Comparison of ENCODE assay signal across 23 mouse cellular contexts in genomic region chr2:80247466-80247865, GRCm38 (mm10). TPM values are rescaled to one million over a fixed set of nuclear protein-coding genes. Genes with fewer than 3 reads are reported as not detected.
DNase-seq lines count a peak whose midpoint lies in the region; ATAC-seq lines count a peak whose summit lies in the region.
"Had no signal": no experiment of that assay in that cellular context is flagged by ENCODE, and none has a peak within 500 bp of the region (broad histone marks: within the 10 kb centered on the region; RNA-seq: fewer than 3 reads in every experiment).

No protein-coding gene starts in this region.

- H3K9me3 ChIP-seq in hindbrain, embryonic 14.5 days (ENCODE audit: control insufficient read depth, low read length) = no peaks in the 10 kb centered on the region
- no peaks in the 10 kb centered on the region for H3K9me3 ChIP-seq in hindbrain, embryonic 12.5 days (replicated peaks)
- H3K9me3 ChIP-seq in midbrain, embryonic 14.5 days (ENCODE audit: control insufficient read depth, low read length) = no peaks in the 10 kb centered on the region
- no peaks in the 10 kb centered on the region for H3K9me3 ChIP-seq in midbrain, embryonic 13.5 days
- no peaks in the 10 kb centered on the region for H3K9me3 ChIP-seq in heart, embryonic 10.5 days
- H3K9me3 ChIP-seq: embryonic facial prominence, embryonic 15.5 days; forebrain, embryonic 10.5 days; forebrain, embryonic 15.5 days; heart, embryonic 12.5 days; hindbrain, embryonic 10.5 days; intestine, embryonic 15.5 days had no signal

- no peaks in the 10 kb centered on the region for H3K4me1 ChIP-seq in hindbrain, embryonic 14.5 days (replicated peaks; ENCODE audit: control insufficient read depth, insufficient read depth, low read length)
- H3K4me1 ChIP-seq in hindbrain, embryonic 12.5 days = no peaks in the 10 kb centered on the region
- H3K4me1 ChIP-seq in midbrain, embryonic 14.5 days (ENCODE audit: control insufficient read depth, insufficient read depth, low read length) = no peaks in the 10 kb centered on the region
- H3K4me1 ChIP-seq in midbrain, embryonic 13.5 days (replicated peaks) = no peaks in the 10 kb centered on the region
- H3K4me1 ChIP-seq in heart, embryonic 10.5 days = no peaks in the 10 kb centered on the region
- H3K4me1 ChIP-seq: embryonic facial prominence, embryonic 15.5 days; forebrain, embryonic 10.5 days; forebrain, embryonic 15.5 days; hindbrain, embryonic 10.5 days; intestine, embryonic 15.5 days had no signal

- DNase-seq in hindbrain, embryonic 14.5 days (ENCODE audit: low spot score) = peak; percentile 35
- peak; percentile 22 for DNase-seq in midbrain, embryonic 14.5 days
- no peak for DNase-seq in heart, embryonic 10.5 days (ENCODE audit: low spot score)
- DNase-seq: adrenal gland, postnatal 10 days; cerebellum, adult 18-20 months; cerebellum, adult 9-11 months; cerebellum, postnatal 36 days; gastrocnemius, postnatal 10 days; heart, adult 2 months had no signal

- no peak overlapping the region for H3K27ac ChIP-seq in hindbrain, embryonic 14.5 days
- no peak overlapping the region for H3K27ac ChIP-seq in hindbrain, embryonic 12.5 days
- no peak overlapping the region for H3K27ac ChIP-seq in midbrain, embryonic 14.5 days (replicated peaks; ENCODE audit: low read depth, low read length)
- H3K27ac ChIP-seq in midbrain, embryonic 13.5 days = no peak overlapping the region
- H3K27ac ChIP-seq in heart, embryonic 10.5 days = no peak overlapping the region
- H3K27ac ChIP-seq: embryonic facial prominence, embryonic 15.5 days; forebrain, embryonic 10.5 days; forebrain, embryonic 15.5 days; heart, adult 2 months; hindbrain, embryonic 10.5 days; intestine, embryonic 15.5 days had no signal

- ATAC-seq in hindbrain, embryonic 14.5 days (ENCODE audit: low FRiP score) = no peak
- ATAC-seq in hindbrain, embryonic 12.5 days (ENCODE audit: low FRiP score) = no peak
- ATAC-seq in midbrain, embryonic 14.5 days (ENCODE audit: low FRiP score, low TSS enrichment) = no peak
- ATAC-seq in midbrain, embryonic 13.5 days = no peak
- peak; percentile 56 for ATAC-seq in megakaryocyte, adult 5-6 weeks (ENCODE audit: poor library complexity, severe bottlenecking)
- ATAC-seq: forebrain, embryonic 15.5 days; intestine, embryonic 15.5 days had no signal

- WGBS in hindbrain, embryonic 14.5 days = 73% methylated on average over 3 of the region's 3 CpGs
- 89% methylated on average over 3 of the region's 3 CpGs for WGBS in hindbrain, embryonic 12.5 days
- WGBS in midbrain, embryonic 14.5 days = 92% methylated on average over 3 of the region's 3 CpGs
- 85% methylated on average over 3 of the region's 3 CpGs for WGBS in midbrain, embryonic 13.5 days
- WGBS in heart, embryonic 10.5 days = 72% methylated on average over 3 of the region's 3 CpGs

- H3K9ac ChIP-seq in hindbrain, embryonic 14.5 days = no peak overlapping the region
- H3K9ac ChIP-seq in hindbrain, embryonic 12.5 days = no peak overlapping the region
- no peak overlapping the region for H3K9ac ChIP-seq in midbrain, embryonic 14.5 days (replicated peaks; ENCODE audit: low read length)
- no peak overlapping the region for H3K9ac ChIP-seq in midbrain, embryonic 13.5 days (replicated peaks)
- H3K9ac ChIP-seq: embryonic facial prominence, embryonic 15.5 days; forebrain, embryonic 15.5 days; heart, embryonic 12.5 days; intestine, embryonic 15.5 days had no signal

- no peaks in the 10 kb centered on the region for H3K27me3 ChIP-seq in hindbrain, embryonic 14.5 days (ENCODE audit: control insufficient read depth, insufficient read depth, low read length)
- H3K27me3 ChIP-seq in hindbrain, embryonic 12.5 days = no peaks in the 10 kb centered on the region
- no peaks in the 10 kb centered on the region for H3K27me3 ChIP-seq in midbrain, embryonic 14.5 days (ENCODE audit: control insufficient read depth, insufficient read depth, low read length)
- no peaks in the 10 kb centered on the region for H3K27me3 ChIP-seq in midbrain, embryonic 13.5 days
- H3K27me3 ChIP-seq in heart, embryonic 10.5 days (ENCODE audit: insufficient read depth, poor library complexity, severe bottlenecking) = no peaks in the 10 kb centered on the region
- H3K27me3 ChIP-seq: embryonic facial prominence, embryonic 15.5 days; forebrain, embryonic 15.5 days; heart, embryonic 12.5 days; intestine, embryonic 15.5 days had no signal

- H3K4me3 ChIP-seq in hindbrain, embryonic 14.5 days (replicated peaks; ENCODE audit: low read length) = no peak overlapping the region
- no peak overlapping the region for H3K4me3 ChIP-seq in hindbrain, embryonic 12.5 days
- H3K4me3 ChIP-seq in midbrain, embryonic 14.5 days (replicated peaks; ENCODE audit: low read depth, low read length) = no peak overlapping the region
- H3K4me3 ChIP-seq in midbrain, embryonic 13.5 days (replicated peaks) = no peak overlapping the region
- no peak overlapping the region for H3K4me3 ChIP-seq in heart, embryonic 10.5 days
- H3K4me3 ChIP-seq: embryonic facial prominence, embryonic 15.5 days; erythroblast, embryonic 14.5 days; forebrain, embryonic 10.5 days; forebrain, embryonic 15.5 days; heart, adult 2 months; heart, embryonic 12.5 days; hindbrain, embryonic 10.5 days; intestine, embryonic 15.5 days had no signal

- no peaks in the 10 kb centered on the region for H3K36me3 ChIP-seq in hindbrain, embryonic 14.5 days (replicated peaks; ENCODE audit: control insufficient read depth, insufficient read depth)
- no peaks in the 10 kb centered on the region for H3K36me3 ChIP-seq in hindbrain, embryonic 12.5 days
- H3K36me3 ChIP-seq in midbrain, embryonic 14.5 days (ENCODE audit: control insufficient read depth, insufficient read depth, low read length) = no peaks in the 10 kb centered on the region
- H3K36me3 ChIP-seq in midbrain, embryonic 13.5 days = no peaks in the 10 kb centered on the region
- no peaks in the 10 kb centered on the region for H3K36me3 ChIP-seq in heart, embryonic 10.5 days
- H3K36me3 ChIP-seq: embryonic facial prominence, embryonic 15.5 days; forebrain, embryonic 10.5 days; forebrain, embryonic 15.5 days; heart, embryonic 12.5 days; hindbrain, embryonic 10.5 days; intestine, embryonic 15.5 days had no signal

- no peak overlapping the region for H3K4me2 ChIP-seq in hindbrain, embryonic 14.5 days (replicated peaks)
- no peak overlapping the region for H3K4me2 ChIP-seq in hindbrain, embryonic 12.5 days (replicated peaks)
- H3K4me2 ChIP-seq in midbrain, embryonic 14.5 days (ENCODE audit: low read length) = no peak overlapping the region
- no peak overlapping the region for H3K4me2 ChIP-seq in midbrain, embryonic 13.5 days (replicated peaks)
- H3K4me2 ChIP-seq: embryonic facial prominence, embryonic 15.5 days; forebrain, embryonic 15.5 days; heart, embryonic 12.5 days; intestine, embryonic 15.5 days had no signal

RNA-seq across cellular contexts. Expression of gene Prdx6b, which starts 44.8 kb away (rescaled TPM):
- polyA plus RNA-seq in hindbrain, embryonic 14.5 days (2014; fragmentation: Nextera tagmentation; extraction: Ambion mirVana) = not detected in 2 replicates
- polyA plus RNA-seq in hindbrain, embryonic 12.5 days (2016; fragmentation: Nextera tagmentation; extraction: Ambion mirVana) = not detected in 2 replicates
- not detected in 2 replicates for polyA plus RNA-seq in midbrain, embryonic 14.5 days (2014; fragmentation: Nextera tagmentation; extraction: Ambion mirVana)
- polyA plus RNA-seq in midbrain, embryonic 13.5 days (2015; fragmentation: Nextera tagmentation; extraction: Ambion mirVana) = not detected in 2 replicates
- not detected in 2 replicates for total RNA-seq in megakaryocyte, adult 5-6 weeks (2015)
- total RNA-seq in megakaryocyte, adult 5-6 weeks (2017) = not detected in 2 replicates
- polyA plus RNA-seq in heart, embryonic 10.5 days (2016; fragmentation: Nextera tagmentation; extraction: Ambion mirVana) = not detected in 2 replicates
- total RNA-seq: adrenal gland, postnatal 10 days; ES-E14; gastrocnemius, postnatal 10 days; gastrocnemius, postnatal 4 days; heart, adult 2 months; heart, postnatal 25 days had no signal
- polyA plus RNA-seq: embryonic facial prominence, embryonic 15.5 days; forebrain, embryonic 10.5 days; forebrain, embryonic 15.5 days; frontal cortex, adult 2 months; heart, embryonic 12.5 days; hindbrain, embryonic 10.5 days; intestine, embryonic 15.5 days had no signal
